In the genomic region with DNA sequence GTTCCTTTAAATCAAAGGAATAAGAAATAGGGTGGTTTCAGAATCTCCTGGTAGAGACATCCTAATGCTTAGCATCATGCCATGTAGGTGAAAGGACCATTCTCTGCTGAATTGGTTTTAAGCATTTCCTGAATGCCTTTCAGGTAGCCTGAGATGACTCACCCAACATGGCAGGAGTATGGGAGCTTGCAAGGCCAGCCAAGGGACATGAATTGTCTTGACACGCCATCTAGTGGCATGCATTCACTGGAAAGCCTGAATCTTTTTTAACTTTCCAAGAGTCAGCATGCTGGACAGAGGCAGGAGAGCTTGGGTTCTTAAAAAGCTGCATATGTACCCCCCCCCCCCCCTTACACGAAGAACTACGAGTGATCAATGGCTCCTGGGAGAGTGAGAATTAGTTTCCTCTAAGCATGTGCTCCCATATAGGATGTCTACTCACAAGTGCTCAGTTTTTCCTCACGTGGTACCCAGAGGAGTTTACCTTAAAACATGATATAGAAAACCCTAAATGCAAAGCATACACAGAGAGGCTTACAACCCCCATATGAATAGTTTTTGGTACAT, we compare ENCODE assay signal across 8 mouse cellular contexts. TPM values are rescaled to one million over a fixed set of nuclear protein-coding genes. Genes with fewer than 3 reads are reported as not detected.
DNase-seq lines count a peak whose midpoint lies in the region; ATAC-seq lines count a peak whose summit lies in the region.

No protein-coding gene starts in this region.

- 14% methylated on average over 4 of the region's 4 CpGs for whole genome bisulfite sequencing in heart, embryonic 11.5 days (ENCODE audit: insufficient replicate concordance)
- WGBS in large intestine, adult 2 months, result 16% methylated on average over 4 of the region's 4 CpGs
- WGBS in midbrain, embryonic 12.5 days, result 9% methylated on average over 4 of the region's 4 CpGs

- no peak overlapping the region for H3K4me3 ChIP-seq in heart, embryonic 11.5 days (ENCODE audit: low read depth, low read length)
- H3K4me3 ChIP-seq in midbrain, embryonic 12.5 days, result no peak overlapping the region

- H3K4me2 ChIP-seq in heart, embryonic 11.5 days, result no peak overlapping the region
- H3K4me2 ChIP-seq in midbrain, embryonic 12.5 days (replicated peaks), result no peak overlapping the region

- H3K27me3 ChIP-seq in heart, embryonic 11.5 days (ENCODE audit: control insufficient read depth, insufficient read depth, low read length), result no peaks in the 10 kb centered on the region
- H3K27me3 ChIP-seq in midbrain, embryonic 12.5 days, result no peaks in the 10 kb centered on the region
- H3K27me3 ChIP-seq in splenic B cell, adult 2 months (ENCODE audit: control insufficient read depth, insufficient read depth, low read length, poor library complexity, severe bottlenecking), result no peaks in the 10 kb centered on the region

- no peaks in the 10 kb centered on the region for H3K36me3 ChIP-seq in heart, embryonic 11.5 days (ENCODE audit: control insufficient read depth, insufficient read depth, low read length)
- peaks cover 9% of the 10 kb centered on the region; the same call in 1 of the 2 replicates for H3K36me3 ChIP-seq in midbrain, embryonic 12.5 days
- no peaks in the 10 kb centered on the region for H3K36me3 ChIP-seq in splenic B cell, adult 2 months (ENCODE audit: control insufficient read depth, insufficient read depth, low read length, poor library complexity, severe bottlenecking)

- peak; percentile 48 to 71 for DNase-seq in heart, adult 18-20 months
- peak; percentile 64 for DNase-seq in adrenal gland, adult 8-10 months
- DNase-seq in embryo, embryonic 9.5 days (ENCODE audit: extremely low spot score), result peak; percentile 73
- DNase-seq in heart, postnatal 4 days, result peak; percentile 66
- peak; percentile 54 for DNase-seq in large intestine, adult 2 months (ENCODE audit: low read depth, low spot score)
- peak; percentile 13 for DNase-seq in splenic B cell, adult 2 months (ENCODE audit: low read depth, low spot score)

- H3K27ac ChIP-seq in heart, embryonic 11.5 days (ENCODE audit: low read depth, low read length), result no peak overlapping the region
- H3K27ac ChIP-seq in midbrain, embryonic 12.5 days (replicated peaks), result no peak overlapping the region

- no peak for ATAC-seq in heart, embryonic 11.5 days (replicated peaks; ENCODE audit: insufficient number of reproducible peaks, low FRiP score, low TSS enrichment)
- peak; percentile 58 for ATAC-seq in midbrain, embryonic 12.5 days (ENCODE audit: low FRiP score, low read depth)

- no peak overlapping the region for H3K9ac ChIP-seq in heart, embryonic 11.5 days (ENCODE audit: low read depth, low read length)
- H3K9ac ChIP-seq in midbrain, embryonic 12.5 days (replicated peaks), result no peak overlapping the region

- H3K4me1 ChIP-seq in heart, embryonic 11.5 days (ENCODE audit: control insufficient read depth, insufficient read depth, low read length), result no peaks in the 10 kb centered on the region
- H3K4me1 ChIP-seq in midbrain, embryonic 12.5 days, result no peaks in the 10 kb centered on the region

- H3K9me3 ChIP-seq in heart, embryonic 11.5 days (replicated peaks; ENCODE audit: control insufficient read depth, low read length), result no peaks in the 10 kb centered on the region
- no peaks in the 10 kb centered on the region for H3K9me3 ChIP-seq in midbrain, embryonic 12.5 days

RNA-seq across cellular contexts. Expression of gene Tada1, which starts 59.7 kb away (rescaled TPM):
- total RNA-seq in heart, adult 18-20 months (2021), result 1 to 10 TPM; 8.5 to 8.8 TPM
- 36.0 and 37.6 TPM in 2 replicates for polyA plus RNA-seq in heart, embryonic 11.5 days (2014; fragmentation: Nextera tagmentation; extraction: Ambion mirVana)
- 10 to 100 TPM; 20.6 to 26.8 (median 22.8) TPM for total RNA-seq in adrenal gland, adult 8-10 months (2022)
- 10 to 100 TPM; 17.7 to 18.1 TPM for total RNA-seq in heart, postnatal 4 days (2021)
- 13.4 and 14.8 TPM in 2 replicates for polyA plus RNA-seq in large intestine, adult 2 months (2012; rRNA removed)
- 63.4 and 65.4 TPM in 2 replicates for polyA plus RNA-seq in midbrain, embryonic 12.5 days (2016; fragmentation: Nextera tagmentation; extraction: Ambion mirVana)

Comparison
In these comparisons a context has a peak if more than half of its experiments do, and no peak if none do; other contexts are left out.
1. DNase-seq: peak in every context shown above with its lines; median percentile 73 in embryo, embryonic 9.5 days; 66 in heart, postnatal 4 days; 64 in adrenal gland, adult 8-10 months; 60 in heart, adult 18-20 months; 54 in large intestine, adult 2 months; 13 in splenic B cell, adult 2 months.